Mouse (Mus musculus) forebrain, embryonic 14.5 days (tissue): Measurements from ENCODE around the gene Cask. TPM values are rescaled to one million over a fixed set of nuclear protein-coding genes. Genes with fewer than 3 reads are reported as not detected.

ENCODE experiments used
- ATAC-seq: fragments of 200-750 bp; cut with Nextera tagmentation; 2 replicates; pipeline ENCODE4 v1.8.0; 2017; ENCODE audit warnings: mild to moderate bottlenecking, moderate library complexity
- DNase-seq: peaks from one replicate; pipeline ENCODE4 v3.0.0-alpha.2; 2015; ENCODE audit warnings: low spot score
- H3K27ac ChIP-seq: fragments of 300-500 bp; sonication (generic); 2 replicates; pipeline ENCODE4 v1.5.1; 2014; ENCODE audit warnings: low read depth, mild to moderate bottlenecking, control low read depth, low read length, moderate library complexity
- H3K27me3 ChIP-seq: fragments of 300-500 bp; sonication (generic); replicated peaks from 2 replicates; pipeline ENCODE4 v1.6.1; 2014; ENCODE audit warnings: low read length, control low read depth, mixed read lengths; ENCODE audit not compliant: control insufficient read depth, insufficient read depth
- H3K36me3 ChIP-seq: fragments of 300-500 bp; sonication (generic); 2 replicates; pipeline ENCODE4 v1.6.1; 2014; ENCODE audit warnings: low read length, control low read depth; ENCODE audit not compliant: control insufficient read depth, insufficient read depth
- H3K4me1 ChIP-seq: fragments of 300-500 bp; sonication (generic); 2 replicates; pipeline ENCODE4 v1.6.1; 2014; ENCODE audit warnings: antibody characterized with exemption, low read length, control low read depth; ENCODE audit not compliant: control insufficient read depth, insufficient read depth
- H3K4me2 ChIP-seq: fragments of 300-500 bp; sonication (generic); 2 replicates; pipeline ENCODE4 v1.6.1; 2014; ENCODE audit warnings: mild to moderate bottlenecking, control low read depth, low read length
- H3K4me3 ChIP-seq: fragments of 300-500 bp; sonication (generic); 2 replicates; pipeline ENCODE4 v1.5.1; 2014; ENCODE audit warnings: low read depth, low read length, control low read depth
- H3K9ac ChIP-seq: fragments of 300-500 bp; sonication (generic); 2 replicates; pipeline ENCODE4 v1.6.1; 2014; ENCODE audit warnings: mild to moderate bottlenecking, low read length, control low read depth, moderate library complexity
- H3K9me3 ChIP-seq: fragments of 300-500 bp; sonication (generic); replicated peaks from 2 replicates; pipeline ENCODE4 v1.6.1; 2016; ENCODE audit warnings: low read length, control low read depth, mixed read lengths; ENCODE audit not compliant: control insufficient read depth
- WGBS: fragments of 180-500 bp; shearing (Covaris S2); extraction: QIAGEN DNeasy Blood & Tissue Kit; methylation state at CpG from one replicate; pipeline ENCODE4 v1.1.7; 2014; 5-methylcytosine and 5-hydroxymethylcytosine counted together
- polyA plus RNA-seq: library from polyadenylated mRNA; unstranded; fragments of >200 nt; fragmentation: Nextera tagmentation; extraction: Ambion mirVana; gene quantifications from 2 replicates; pipeline ENCODE4 v1.2.1, GENCODE M21; 2014

Cask gene
- polyA plus RNA-seq, 1 experiment from 2014 or later: 32.6 TPM

DNA sequence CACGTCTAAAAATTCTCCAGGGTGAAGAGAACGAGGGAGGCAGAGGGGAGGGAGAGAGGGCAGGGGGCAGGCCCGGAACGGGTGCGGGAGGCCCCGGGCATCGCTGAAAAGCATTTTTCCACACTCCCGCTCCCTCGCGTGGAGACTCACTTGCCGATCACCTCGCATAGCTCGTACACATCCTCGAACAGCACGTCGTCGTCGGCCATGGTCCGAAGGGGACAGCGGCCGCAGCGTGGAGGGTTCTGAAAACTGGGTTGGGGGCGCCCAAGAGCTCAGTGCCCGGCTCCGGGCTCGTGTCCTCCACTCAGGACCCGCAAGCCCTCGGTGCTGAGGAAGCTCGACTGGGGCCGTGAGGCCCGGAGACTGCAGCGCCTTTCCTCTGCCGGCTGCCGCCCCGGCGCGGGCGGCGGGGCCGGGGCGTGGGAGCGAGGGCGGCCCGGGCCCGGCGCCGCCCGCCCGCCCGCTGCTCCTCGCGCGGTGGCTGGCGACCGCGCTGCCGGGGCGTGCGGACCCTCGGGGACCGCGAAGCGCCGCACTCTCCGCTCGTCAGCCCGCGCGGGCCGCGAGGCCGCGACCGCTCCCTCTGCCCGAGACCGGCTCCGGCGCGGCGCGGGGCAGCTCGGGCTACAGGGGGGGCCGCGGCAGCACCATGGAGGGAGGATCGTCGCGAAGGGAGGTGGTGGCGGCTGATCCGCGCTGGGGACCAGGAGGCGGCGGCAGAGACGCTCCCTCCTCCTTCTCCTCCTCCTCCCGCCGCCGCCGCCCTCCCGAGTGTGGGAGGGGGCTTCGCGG is 5.1 kb downstream of the Cask start:
- Histone ChIP-seq H3K4me1 (no peaks in the 10 kb centered on the region), H3K9me3 (no peaks in the 10 kb centered on the region), H3K27me3 (no peaks in the 10 kb centered on the region), H3K4me2 (peak overlapping the region; percentile 50), H3K27ac (peak overlapping the region; percentile 94), H3K4me3 (peak overlapping the region; percentile 54), H3K9ac (peak overlapping the region; percentile 83), H3K36me3 (no peaks in the 10 kb centered on the region)
- ATAC-seq: peak; percentile 47
- DNase-seq: peak; percentile 41
- 39% methylated on average over 62 of the region's 100 CpGs for WGBS

DNA sequence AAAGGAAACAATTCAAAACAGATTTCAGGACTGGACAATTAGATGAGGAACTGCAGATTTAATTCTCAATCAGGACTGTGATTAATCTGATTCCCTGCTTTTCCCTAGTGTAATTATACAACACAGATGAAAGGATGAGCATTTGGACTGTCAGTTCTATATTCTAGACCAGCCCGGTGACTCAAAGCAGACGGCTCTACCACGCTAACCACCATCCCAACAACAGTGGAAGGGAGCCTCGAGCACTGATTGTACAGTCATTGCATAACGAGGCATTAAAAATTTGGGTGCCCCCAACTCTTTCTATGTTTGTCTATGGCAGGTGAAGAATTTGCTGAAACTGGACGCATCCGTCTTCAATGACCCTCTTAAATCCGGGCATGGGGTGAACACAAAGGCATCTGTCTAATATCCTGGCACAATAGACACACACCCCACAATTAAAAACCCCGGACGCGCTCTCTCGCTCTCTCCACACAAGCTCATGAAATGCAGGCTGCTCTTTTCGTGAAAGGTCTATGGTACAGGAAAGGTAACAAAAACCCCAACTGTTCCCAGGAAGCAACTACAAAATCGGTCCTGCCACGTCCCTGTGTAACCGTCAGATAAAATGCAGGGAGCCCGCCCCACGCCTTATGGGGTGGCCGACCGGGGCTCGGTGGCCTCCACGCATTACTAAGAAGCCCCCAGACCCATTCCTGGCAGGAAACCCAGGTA is 5.9 kb downstream of the Cask start:
- H3K4me1 ChIP-seq: no peaks in the 10 kb centered on the region
- H3K27me3 ChIP-seq: no peaks in the 10 kb centered on the region
- no peaks in the 10 kb centered on the region for H3K9me3 ChIP-seq
- H3K36me3 ChIP-seq: no peaks in the 10 kb centered on the region
- WGBS: 41% methylated on average over 22 of the region's 22 CpGs
- no peak; the same call in 1 of the 2 replicates for ATAC-seq
- peak overlapping the region; percentile 83 for H3K9ac ChIP-seq
- peak overlapping the region; percentile 54 for H3K4me3 ChIP-seq
- peak; percentile 42 for DNase-seq
- H3K4me2 ChIP-seq: peak overlapping the region; percentile 50
- peak overlapping the region; percentile 94 for H3K27ac ChIP-seq

DNA sequence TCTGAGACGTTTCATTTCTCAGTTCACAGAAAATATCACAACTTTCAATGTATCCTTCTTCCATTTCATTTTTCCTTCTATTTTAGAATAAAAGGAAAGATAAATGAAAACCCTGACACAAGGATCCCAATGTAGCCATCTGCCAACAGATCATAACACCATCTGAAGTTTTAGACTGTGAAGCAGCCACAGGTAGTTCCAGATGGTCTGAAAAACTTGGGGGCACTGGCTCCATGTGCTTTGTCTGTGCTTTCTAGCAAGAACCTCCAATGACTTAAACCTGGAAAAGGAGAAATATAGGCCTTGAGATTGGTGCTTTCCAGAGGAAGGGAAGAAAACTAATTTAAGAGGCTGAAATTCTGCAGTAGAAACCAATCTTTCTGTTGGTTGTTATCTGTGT is 28.4 kb downstream of the Cask start:
- Histone ChIP-seq H3K9ac (no peak overlapping the region), H3K4me3 (no peak overlapping the region), H3K36me3 (no peaks in the 10 kb centered on the region), H3K27ac (no peak overlapping the region), H3K4me1 (no peaks in the 10 kb centered on the region), H3K27me3 (no peaks in the 10 kb centered on the region), H3K4me2 (no peak overlapping the region), H3K9me3 (no peaks in the 10 kb centered on the region)
- DNase-seq (peak; percentile 59), ATAC-seq (no peak)
- 65% methylated on average over 1 of the region's 1 CpGs for WGBS

DNA sequence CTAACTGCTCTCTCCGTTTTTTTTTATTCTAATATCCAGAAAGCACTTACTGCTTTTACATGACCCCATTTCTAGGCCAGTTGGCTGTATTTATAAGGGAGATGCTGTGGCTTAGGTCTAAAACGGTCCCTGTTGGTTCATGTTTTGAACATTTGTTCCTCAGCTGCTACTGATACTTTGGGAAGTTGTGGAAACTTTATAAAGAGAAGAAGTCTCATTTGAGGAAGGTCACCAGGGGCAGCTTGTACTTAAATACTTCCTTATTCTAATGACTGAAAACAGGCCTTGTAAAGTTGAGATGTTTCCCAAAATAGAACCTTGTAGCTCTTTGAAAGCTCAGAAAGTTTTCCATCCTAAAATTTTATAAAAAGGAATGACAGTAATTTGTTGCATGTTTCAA is 52.4 kb downstream of the Cask start:
- no peak overlapping the region for H3K27ac ChIP-seq
- no peak for ATAC-seq
- no peaks in the 10 kb centered on the region for H3K36me3 ChIP-seq
- H3K4me2 ChIP-seq: no peak overlapping the region
- H3K4me3 ChIP-seq: no peak overlapping the region
- no peaks in the 10 kb centered on the region for H3K27me3 ChIP-seq
- no peaks in the 10 kb centered on the region for H3K9me3 ChIP-seq
- H3K4me1 ChIP-seq: no peaks in the 10 kb centered on the region
- WGBS: 65% methylated on average over 2 of the region's 2 CpGs
- no peak overlapping the region for H3K9ac ChIP-seq
- no peak for DNase-seq

DNA sequence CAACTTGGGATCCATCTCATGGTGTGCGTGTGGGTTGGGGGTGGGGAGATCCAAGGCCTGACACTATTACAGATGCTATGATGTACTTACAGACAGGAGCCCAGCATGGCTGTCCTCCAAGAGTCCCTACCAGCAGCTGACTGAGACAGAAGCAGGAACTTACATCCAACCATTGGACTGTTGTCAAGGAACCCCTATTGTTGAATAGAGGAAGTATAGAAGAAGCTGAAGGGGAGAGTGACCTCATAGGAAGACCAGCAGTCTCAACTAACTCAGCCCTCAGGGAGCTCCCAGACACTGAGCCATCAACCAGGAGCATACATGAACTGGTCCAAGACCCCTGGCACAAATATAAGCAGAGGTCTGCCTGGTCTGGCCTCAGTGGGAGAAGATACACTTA is 85.5 kb downstream of the Cask start:
- WGBS: 93% methylated on average over 1 of the region's 1 CpGs
- Histone ChIP-seq H3K36me3 (no peaks in the 10 kb centered on the region), H3K9me3 (no peaks in the 10 kb centered on the region), H3K27ac (no peak overlapping the region), H3K4me1 (no peaks in the 10 kb centered on the region), H3K4me3 (no peak overlapping the region), H3K27me3 (no peaks in the 10 kb centered on the region), H3K4me2 (no peak overlapping the region), H3K9ac (no peak overlapping the region)
- no peak for ATAC-seq
- DNase-seq: no peak

DNA sequence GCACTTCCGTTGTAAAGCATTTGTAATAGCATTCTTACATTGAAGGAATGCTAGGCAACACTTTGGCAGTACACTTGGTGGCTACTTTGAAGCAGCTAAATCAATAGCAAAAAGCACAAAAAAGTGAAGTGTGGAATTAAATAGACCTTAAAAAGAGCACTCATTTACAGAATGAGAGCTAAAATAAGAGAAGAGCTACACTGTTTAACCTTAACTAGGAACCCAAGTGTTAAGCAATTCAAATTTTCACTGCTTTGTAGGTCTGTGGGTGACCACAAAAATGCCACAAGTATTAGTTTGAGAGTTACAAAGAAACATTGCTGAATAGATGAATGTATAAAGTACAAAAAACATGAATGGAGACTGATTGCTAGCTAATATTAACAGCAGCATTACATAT is 86.1 kb downstream of the Cask start:
- ATAC-seq (no peak), DNase-seq (no peak)
- no peaks in the 10 kb centered on the region for H3K4me1 ChIP-seq
- H3K9ac ChIP-seq: no peak overlapping the region
- H3K27me3 ChIP-seq: no peaks in the 10 kb centered on the region
- H3K4me2 ChIP-seq: no peak overlapping the region
- WGBS: 61% methylated on average over 1 of the region's 1 CpGs
- H3K36me3 ChIP-seq: no peaks in the 10 kb centered on the region
- H3K27ac ChIP-seq: no peak overlapping the region
- no peaks in the 10 kb centered on the region for H3K9me3 ChIP-seq
- H3K4me3 ChIP-seq: no peak overlapping the region

DNA sequence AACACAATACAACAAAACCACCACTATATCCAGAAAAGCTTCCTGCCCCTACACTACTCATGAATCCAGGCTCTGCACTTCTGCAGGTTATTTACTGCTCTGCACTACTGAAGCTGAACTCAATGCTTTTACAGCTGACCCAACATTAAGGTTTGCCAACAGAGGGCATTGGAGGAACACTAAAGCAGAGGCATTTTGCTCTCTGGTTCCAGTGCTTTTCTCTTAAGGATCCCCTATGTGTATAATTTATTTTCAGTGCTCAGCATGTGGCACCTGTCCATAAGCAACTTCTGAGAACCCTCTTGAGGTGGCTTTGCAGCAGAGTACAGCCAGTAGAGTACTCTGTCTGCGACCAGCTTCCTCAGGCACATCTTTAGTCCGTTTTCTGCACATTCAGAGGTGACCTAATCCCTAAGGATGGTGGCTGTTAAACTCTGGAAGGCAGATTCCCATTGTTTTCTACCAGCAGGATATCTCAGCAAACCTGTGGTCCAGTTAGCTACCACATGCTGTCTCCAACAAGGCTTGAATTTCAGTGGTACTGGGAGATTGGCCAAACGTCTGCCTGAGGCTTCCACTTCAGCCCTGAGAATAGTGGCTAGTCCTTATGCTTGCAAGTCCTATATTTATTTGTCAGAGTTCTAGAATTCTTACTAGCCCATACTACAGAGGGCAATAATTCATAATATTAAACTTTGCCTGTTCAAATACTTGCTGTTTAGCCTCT is 93.7 kb downstream of the Cask start:
- Histone ChIP-seq H3K9me3 (no peaks in the 10 kb centered on the region), H3K4me2 (no peak overlapping the region), H3K4me3 (no peak overlapping the region), H3K27me3 (no peaks in the 10 kb centered on the region), H3K4me1 (no peaks in the 10 kb centered on the region), H3K36me3 (no peaks in the 10 kb centered on the region), H3K27ac (no peak overlapping the region), H3K9ac (no peak overlapping the region)
- DNase-seq: peak; percentile 4
- WGBS: 20% methylated on average over 3 of the region's 3 CpGs
- no peak for ATAC-seq

DNA sequence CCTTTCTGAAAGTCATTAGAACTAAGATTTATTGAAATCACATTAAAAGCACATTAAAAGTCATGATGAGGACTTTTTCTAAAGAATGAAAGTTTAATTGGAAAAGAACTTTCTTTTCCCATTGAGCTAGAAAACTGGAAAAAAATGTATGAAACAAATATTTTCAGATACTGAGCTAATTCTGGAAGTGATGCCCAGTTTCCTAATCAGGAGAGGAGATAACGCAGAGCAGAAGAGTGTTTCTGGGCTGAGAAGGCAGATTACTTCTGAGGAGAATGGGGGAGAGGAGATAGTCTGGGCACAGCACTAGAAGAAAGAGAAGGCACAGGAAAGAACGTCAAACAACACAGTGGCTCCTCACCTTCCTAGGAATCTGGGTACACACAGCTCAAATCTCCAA is 110.1 kb downstream of the Cask start:
- WGBS: 74% methylated on average over 2 of the region's 2 CpGs
- Histone ChIP-seq H3K9me3 (no peaks in the 10 kb centered on the region), H3K4me3 (no peak overlapping the region), H3K9ac (no peak overlapping the region), H3K4me2 (no peak overlapping the region), H3K27me3 (no peaks in the 10 kb centered on the region), H3K36me3 (no peaks in the 10 kb centered on the region), H3K4me1 (no peaks in the 10 kb centered on the region), H3K27ac (no peak overlapping the region)
- DNase-seq: no peak
- no peak for ATAC-seq
